Mouse (Mus musculus): ENCODE results near the gene Tm4sf20.

The Tm4sf20 gene

GRCm38 (mm10) chr1:82768269-82768668 is at the start of gene Tm4sf20:
Gene Tm4sf20 (minus strand): TSS chr1:82768461.
- no peak for DNase-seq (ENCODE audit: low spot score in 2 of 2)

- no peak for DNase-seq (ENCODE audit: low spot score in 2 of 2)
Measured at GRCm38 (mm10) chr1:82815941-82816716, 47.9 kb upstream of the Tm4sf20 start.

DNA sequence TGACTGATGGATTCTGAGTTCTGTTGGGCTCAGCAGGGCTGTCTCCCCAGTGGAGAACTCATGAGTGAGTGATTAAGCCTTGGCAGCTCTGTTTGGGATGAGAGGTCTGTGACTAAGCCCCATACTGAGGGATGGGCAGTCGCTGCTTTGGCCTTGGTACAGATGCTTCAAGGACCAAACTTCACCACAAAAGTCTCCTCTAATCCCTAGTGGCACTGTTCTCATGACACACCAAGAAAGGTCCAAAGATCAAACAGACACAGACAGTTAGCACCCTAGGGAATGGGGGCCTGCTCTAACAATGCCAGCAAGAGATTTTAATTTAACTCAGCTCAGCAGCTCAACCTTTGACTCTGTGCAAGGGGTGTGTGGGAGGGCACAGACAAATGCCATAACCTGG is 43.5 kb upstream of the Tm4sf20 start:
- DNase-seq (ENCODE audit: low spot score in 2 of 2) = no peak

DNA sequence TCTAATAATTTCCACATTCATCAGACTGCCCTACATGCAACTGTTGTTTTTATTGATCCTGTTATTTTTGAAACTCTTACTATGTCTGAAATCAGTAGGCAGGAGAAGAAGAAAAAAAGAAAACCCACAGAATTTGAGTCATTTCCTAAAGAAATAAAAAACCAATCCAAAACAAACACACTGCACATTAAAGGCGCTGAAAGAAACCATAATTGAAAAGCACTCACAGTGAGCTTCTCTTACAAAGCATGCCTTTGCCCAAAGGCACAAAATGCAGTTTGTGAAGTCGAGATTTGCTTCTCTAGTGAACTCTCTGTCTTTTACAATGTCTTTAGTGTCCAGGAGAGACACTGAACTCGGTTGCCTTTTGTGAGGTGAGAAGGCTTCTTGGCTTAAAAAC is 40.3 kb upstream of the Tm4sf20 start:
- no peak for DNase-seq (ENCODE audit: low spot score in 2 of 2)

DNA sequence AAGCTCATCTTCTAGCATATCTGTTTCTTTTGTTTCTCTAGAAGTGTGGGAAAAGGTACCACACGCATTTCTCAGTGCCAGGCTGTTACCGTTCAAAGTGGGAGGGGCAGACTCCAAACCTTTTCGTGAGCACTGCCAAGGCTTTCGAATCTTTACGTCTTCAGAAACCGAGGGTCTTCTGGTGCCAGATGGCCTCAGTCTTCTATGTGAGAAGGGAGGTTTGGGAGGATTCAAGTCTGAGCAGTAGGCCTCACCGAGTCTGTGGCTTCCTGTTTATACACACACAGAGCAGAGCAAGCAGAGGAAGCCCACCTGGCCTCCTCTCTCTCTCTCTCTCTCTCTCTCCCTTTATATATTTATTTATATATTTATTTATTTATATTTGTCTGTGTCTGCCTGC is 38.9 kb upstream of the Tm4sf20 start:
- DNase-seq (ENCODE audit: low spot score in 2 of 2) = no peak

DNA sequence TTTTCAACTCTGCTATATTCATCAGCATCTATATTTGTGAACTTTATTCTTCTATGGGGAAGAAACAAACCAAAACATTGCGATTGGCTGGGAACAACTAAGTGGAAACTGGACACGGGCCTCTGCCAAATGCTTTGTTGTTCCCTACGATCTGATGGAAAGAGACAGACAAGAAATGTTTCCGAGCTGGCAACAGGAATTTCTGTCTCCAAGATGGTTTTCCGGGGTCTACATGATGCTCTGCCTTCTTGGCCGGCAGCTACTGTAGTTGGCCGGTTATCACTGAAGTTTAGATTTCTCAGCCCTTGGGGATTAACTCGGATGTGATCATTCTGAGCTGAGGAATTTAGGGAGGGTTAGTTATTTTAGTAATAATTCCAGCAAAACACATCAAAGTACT is 38.1 kb upstream of the Tm4sf20 start:
- no peak for DNase-seq (ENCODE audit: low spot score in 2 of 2)

- DNase-seq (ENCODE audit: low spot score in 2 of 2) = no peak
Measured at GRCm38 (mm10) chr1:82804059-82804458, 35.8 kb upstream of the Tm4sf20 start.

- DNase-seq (ENCODE audit: low spot score in 2 of 2) = no peak
Measured at GRCm38 (mm10) chr1:82803608-82804007, 35.3 kb upstream of the Tm4sf20 start.

GRCm38 (mm10) chr1:82801105-82801783 is 33.0 kb upstream of the Tm4sf20 start:
- no peak for DNase-seq (ENCODE audit: low spot score in 2 of 2)

- DNase-seq (ENCODE audit: low spot score in 2 of 2) = no peak
Measured at GRCm38 (mm10) chr1:82798922-82799321, 30.7 kb upstream of the Tm4sf20 start.

DNA sequence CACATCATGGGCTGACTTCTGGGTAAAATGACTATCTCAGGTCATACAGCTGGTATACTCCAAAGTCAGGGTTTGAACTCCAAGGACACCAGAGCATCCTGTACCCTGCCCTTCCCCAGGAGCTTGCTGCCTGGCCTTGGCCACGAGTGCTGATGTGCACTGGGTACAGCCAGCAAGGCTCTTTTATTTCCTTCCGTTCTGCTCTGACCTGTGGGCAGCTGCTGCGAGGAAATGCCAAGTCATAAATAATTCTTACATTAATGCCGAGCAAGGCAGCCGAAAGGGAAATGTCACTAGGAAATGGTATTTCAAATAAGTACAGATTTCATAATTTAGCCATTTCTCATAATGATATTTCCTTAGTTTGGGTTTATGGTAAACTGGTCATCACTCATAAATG is 30.0 kb upstream of the Tm4sf20 start:
- DNase-seq (ENCODE audit: low spot score in 2 of 2) = no peak

DNA sequence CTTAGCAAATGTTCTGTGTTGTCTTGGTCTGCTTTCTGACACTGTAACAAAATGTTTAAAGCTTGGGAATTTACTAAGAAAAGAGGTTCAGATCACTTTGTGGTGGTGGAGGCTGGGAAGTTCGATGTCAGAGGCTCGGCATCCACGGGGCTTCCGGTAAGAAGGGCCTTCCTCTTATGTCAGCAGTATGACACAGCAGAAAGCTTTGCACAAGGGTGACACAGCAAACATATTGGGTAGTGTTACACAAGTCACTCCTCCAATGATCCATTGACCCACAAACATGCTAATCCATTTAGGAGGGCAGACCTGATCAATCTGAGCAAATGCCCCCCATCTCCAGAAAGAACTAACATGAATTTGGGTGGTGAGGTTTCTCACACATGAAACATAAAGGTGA is 28.8 kb upstream of the Tm4sf20 start:
- DNase-seq (ENCODE audit: low spot score in 2 of 2) = no peak

DNA sequence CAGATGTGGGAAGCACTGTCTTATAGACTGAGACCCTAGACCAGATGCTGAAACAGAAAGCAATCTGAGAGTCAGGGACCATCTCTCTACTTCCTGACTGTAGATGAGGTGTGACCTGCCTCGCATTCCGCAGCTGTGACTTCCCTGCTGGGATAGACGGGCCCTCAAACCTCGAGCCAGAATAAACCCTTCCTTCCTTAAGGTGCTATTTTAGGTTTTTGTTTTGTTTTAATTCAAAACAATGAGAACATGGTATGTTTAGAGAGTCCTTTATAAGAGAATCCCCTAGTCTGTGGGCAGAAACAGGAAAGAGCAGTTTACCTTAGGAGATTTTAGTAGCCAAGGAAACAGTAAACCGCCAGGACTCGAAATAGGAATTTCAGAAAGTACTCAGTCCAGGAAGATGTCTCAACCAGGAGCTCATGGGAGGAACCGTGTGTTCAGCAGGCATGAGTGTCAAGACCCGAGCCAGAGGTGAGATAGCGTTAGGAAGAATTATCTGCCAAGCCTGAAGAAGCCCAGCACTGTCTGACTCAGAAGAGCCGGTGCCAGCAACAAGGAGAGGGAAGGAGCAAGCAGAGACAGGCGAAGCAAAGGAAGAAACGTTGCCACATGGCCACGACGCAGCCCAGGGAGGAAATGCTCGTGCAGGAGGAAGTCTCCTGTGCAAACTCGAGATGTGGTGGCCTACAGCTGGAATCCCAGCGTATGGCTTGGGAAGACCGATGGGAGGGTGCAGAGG is 27.6 kb upstream of the Tm4sf20 start:
- DNase-seq (ENCODE audit: low spot score in 2 of 2) = no peak

DNA sequence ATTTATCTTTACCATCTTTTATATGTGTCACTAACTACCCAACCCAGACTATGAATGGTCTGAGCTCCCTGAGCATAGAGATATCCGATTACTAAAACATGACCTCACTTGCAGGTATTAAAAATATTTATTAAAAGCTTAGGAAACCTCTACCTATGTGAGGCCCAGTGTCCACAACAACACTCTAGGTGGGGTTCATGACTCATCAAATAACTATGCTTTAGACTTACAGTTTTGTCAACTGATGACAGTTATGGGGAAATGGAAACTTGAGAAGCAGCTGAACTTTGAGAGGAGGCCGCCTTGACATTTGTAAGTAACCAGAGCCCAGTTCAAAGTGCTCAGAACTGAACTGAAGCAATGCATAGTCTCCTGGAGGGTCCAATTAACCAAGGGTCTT is 26.9 kb upstream of the Tm4sf20 start:
- no peak for DNase-seq (ENCODE audit: low spot score in 2 of 2)

GRCm38 (mm10) chr1:82793986-82794385 is 25.7 kb upstream of the Tm4sf20 start:
- no peak for DNase-seq (ENCODE audit: low spot score in 2 of 2)

GRCm38 (mm10) chr1:82793110-82793509 is 24.8 kb upstream of the Tm4sf20 start:
- DNase-seq (ENCODE audit: low spot score in 2 of 2) = no peak

DNA sequence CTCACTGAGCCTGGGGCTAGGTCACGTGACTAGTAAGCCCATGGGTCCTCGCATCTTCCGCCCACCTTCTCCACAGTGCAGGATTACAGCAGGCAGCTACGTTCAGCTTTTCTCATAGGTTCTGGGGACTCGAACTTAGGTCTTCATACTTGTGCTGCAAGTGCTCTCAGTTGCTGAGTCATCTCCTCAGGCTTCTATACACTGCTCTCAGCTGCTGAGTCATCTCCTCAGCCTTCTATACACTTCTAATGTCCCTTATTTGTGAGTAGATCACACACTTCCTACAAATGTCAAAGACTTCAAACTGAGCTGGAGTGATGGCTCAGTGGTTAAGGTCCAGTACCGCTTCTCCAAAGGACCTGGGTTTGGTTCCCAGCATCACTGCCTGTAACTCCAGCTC is 24.0 kb upstream of the Tm4sf20 start:
- DNase-seq (ENCODE audit: low spot score in 2 of 2) = no peak

DNA sequence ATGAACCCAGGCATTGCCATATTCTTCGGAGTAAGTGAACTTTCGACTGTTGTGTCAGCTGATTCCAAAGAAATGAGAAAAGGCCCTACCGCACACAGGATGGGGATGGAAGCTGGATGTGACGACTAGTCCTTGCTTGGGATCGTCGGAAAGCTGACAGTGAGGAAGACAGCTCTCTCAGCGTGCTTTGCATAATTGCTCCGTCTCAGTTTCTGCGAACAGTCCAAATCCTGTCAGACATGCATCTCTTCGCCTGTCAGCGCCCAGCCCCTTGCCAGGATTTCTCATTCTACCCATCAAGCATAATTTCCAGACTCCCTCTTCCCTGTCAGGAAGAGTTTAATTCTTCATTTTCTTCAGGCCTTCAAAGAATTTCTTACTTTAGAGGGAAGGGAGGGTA is 22.8 kb upstream of the Tm4sf20 start:
- no peak for DNase-seq (ENCODE audit: low spot score in 2 of 2)

DNA sequence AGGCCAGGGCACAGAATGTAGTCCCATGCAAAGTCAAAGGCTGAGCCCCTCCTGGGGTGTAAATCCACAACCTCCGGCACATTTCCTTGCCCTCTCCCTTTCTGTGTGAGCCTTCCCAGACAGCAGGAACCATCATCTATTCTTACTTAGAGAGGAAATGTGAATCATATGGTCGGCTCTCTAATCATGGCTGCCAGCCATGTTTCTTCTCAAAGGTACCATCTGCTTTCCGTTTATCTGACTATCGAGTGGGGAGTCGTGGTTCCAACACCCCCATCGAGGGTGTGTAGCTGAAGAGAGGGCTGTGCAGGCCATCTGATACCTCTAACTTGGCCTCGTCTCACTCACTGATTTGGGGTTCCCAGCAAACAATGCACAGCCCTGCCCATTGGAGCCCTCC is 19.8 kb upstream of the Tm4sf20 start:
- no peak for DNase-seq (ENCODE audit: low spot score in 2 of 2)

DNA sequence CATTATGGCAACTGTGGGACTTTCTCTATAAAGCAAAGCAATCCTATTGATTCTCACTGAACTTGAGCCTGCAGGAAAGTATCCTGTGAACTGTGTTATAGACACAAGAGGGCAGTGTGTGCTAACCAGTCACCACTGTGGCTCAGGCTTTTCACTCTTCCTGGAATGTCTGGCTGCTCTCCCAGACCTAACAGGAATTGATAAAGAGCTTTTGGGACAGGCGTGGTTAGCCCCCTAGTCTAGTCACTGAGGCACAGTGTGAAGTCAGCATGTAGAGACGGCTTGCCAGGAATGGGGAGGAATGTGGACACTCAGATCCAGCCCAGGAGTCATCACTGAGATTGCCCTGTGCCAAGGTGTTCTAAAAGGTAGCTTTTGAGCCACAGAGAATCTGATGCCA is 19.2 kb upstream of the Tm4sf20 start:
- DNase-seq (ENCODE audit: low spot score in 2 of 2) = peak; percentile 28 to 55

GRCm38 (mm10) chr1:82785546-82785945 is 17.3 kb upstream of the Tm4sf20 start:
- DNase-seq (ENCODE audit: low spot score in 2 of 2) = no peak

GRCm38 (mm10) chr1:82783559-82783958 is 15.3 kb upstream of the Tm4sf20 start:
- no peak for DNase-seq (ENCODE audit: low spot score in 2 of 2)

All from cerebellum, postnatal 4 days (tissue).